Mouse (Mus musculus): Measurements from ENCODE around the gene Eif2b1.
"Not testable (repeated sequence)": the region's sequence is repeated elsewhere in the genome, so short reads cannot be mapped to it uniquely, and the experiment has no call there.

The Eif2b1 gene

GRCm38 (mm10) chr5:124578633-124579317 lies at the start of gene Eif2b1, which contains the start of gene Gtf2h3:
Gene Eif2b1, minus strand, starts transcription at chr5:124579131.
Gene Gtf2h3, plus strand, starts transcription at chr5:124579140.
- DNase-seq (ENCODE audit: extremely low read depth, low read depth): peak; percentile 72

- no peak for DNase-seq (ENCODE audit: extremely low read depth, low read depth)
Observed at GRCm38 (mm10) chr5:124624291-124624690, 45.4 kb upstream of the Eif2b1 start.

DNA sequence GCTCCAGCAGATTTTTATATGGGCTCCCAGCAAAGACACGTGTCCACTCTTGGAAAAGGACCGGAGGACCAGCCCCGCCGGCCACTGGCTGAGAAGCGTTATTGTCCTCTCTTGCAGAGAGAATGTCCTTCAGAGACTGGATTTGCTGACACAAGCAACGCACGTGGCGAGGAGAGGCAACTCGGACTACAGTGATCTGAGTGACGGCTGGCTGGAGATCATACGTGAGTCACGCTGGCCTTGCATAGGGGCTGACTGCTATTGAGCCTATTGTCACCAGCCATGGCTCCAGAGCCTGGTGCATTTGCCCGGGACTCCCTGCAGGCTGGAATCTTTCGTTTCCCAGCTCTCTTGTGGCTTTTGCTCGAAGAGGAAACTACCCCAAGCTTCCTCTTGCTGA lies 44.0 kb upstream of the Eif2b1 start:
- no peak for DNase-seq (ENCODE audit: extremely low read depth, low read depth)

DNA sequence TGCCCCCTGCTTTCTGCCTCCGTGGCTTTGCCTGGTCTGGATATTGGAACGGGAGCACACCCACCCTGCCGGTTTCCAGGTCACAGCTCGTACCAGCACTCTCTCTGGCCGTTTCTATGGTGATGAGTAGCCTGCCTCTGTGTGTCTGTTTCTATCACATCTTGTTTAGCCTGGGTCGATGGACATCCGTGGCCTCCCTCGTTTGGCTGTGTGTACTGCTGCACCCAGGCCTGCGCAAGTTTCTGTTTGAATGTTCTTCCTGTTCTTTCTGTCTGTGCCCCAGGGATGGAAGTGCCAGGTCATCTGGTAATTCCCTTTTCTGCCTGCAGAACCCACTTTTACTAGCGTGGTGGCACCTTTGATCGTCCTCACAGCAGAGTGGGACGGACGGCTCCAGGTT lies 42.4 kb upstream of the Eif2b1 start:
- DNase-seq (ENCODE audit: extremely low read depth, low read depth): no peak

DNA sequence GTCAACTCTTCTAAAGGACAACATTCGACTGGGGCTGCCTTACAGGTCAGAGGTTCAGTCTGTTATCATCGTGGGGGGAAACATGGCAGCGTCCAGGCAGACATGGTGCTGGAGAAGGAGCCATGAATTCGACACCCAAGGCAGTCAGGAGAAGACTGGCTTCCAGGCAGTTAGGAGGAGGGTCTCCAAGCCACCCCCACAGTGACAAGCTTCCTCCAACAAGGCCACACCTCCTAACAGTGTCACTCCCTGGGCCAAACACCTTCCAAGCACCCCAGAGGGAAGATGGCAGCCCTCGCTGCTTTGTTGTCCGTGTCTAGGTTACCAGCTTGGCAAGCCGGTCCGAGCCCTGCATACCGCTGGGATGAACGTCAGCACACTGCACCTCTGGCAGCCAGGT lies 39.8 kb upstream of the Eif2b1 start:
- DNase-seq (ENCODE audit: extremely low read depth, low read depth): no peak

DNA sequence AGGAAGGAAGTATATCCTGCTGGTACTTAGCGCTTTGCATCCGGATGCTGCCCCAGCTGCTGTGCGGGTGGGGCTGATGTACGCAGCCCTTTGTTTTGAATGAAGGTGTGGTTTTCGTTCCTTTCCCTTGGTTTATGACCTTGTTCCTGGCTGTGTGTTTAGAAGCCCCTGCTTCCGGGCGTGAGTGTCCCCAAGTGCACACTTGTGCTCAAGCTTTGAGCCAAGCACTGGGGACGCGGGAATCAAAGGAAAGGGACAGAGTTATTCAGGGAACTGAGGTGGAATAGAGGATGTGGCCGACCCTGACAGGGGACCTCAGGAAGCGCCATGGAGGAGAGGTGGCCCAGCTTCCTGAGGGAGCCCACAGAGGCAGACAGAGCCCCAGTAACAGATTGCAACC lies 35.8 kb upstream of the Eif2b1 start:
- no peak for DNase-seq (ENCODE audit: extremely low read depth, low read depth)

- peak; percentile 57 for DNase-seq (ENCODE audit: extremely low read depth, low read depth)
Observed at GRCm38 (mm10) chr5:124610965-124611364, 32.0 kb upstream of the Eif2b1 start.

GRCm38 (mm10) chr5:124605041-124605622 lies 26.2 kb upstream of the Eif2b1 start:
- no peak for DNase-seq (ENCODE audit: extremely low read depth, low read depth)

DNA sequence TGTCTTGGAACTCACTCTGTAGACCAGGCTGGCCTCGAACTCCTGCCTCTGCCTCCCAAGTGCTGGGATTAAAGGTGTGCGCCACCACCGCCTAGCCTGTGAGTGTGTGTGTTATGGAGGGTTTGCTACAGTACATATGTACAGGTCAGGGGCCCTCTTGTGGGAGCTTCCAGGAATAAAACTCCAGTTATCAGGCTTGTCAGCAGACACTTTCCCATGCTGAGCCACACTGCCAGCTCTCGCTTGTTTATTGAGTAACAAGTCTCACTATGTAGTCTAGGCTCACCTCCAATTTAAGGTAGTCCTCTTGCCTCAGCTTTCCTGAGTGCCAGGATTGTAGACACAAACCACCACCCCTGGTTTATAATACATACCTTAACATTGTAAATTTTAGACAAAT lies 25.4 kb upstream of the Eif2b1 start:
- no peak for DNase-seq (ENCODE audit: extremely low read depth, low read depth)

DNA sequence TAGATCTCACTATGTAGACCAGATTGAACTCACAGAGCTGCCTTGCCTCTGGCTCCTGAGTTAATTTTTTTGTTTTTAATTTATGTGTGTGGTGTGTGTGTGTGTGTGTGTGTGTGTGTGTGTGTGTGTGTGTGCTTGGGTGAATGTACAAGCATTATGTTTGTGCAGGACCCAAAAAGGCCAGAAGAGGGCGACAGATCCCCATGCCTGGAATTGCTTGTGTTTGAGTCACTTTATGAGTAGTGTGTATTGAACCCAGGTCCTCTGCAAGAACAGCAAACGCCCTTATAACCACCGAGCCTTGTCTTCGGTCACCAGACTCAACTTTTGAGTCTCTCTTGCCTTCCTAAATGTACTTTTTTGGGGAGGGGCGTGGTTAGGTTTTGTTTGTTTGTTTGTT lies 23.4 kb upstream of the Eif2b1 start:
- peak; percentile 57 for DNase-seq (ENCODE audit: extremely low read depth, low read depth)

GRCm38 (mm10) chr5:124599726-124600125 lies 20.8 kb upstream of the Eif2b1 start:
- DNase-seq (ENCODE audit: extremely low read depth, low read depth): not testable (repeated sequence)

DNA sequence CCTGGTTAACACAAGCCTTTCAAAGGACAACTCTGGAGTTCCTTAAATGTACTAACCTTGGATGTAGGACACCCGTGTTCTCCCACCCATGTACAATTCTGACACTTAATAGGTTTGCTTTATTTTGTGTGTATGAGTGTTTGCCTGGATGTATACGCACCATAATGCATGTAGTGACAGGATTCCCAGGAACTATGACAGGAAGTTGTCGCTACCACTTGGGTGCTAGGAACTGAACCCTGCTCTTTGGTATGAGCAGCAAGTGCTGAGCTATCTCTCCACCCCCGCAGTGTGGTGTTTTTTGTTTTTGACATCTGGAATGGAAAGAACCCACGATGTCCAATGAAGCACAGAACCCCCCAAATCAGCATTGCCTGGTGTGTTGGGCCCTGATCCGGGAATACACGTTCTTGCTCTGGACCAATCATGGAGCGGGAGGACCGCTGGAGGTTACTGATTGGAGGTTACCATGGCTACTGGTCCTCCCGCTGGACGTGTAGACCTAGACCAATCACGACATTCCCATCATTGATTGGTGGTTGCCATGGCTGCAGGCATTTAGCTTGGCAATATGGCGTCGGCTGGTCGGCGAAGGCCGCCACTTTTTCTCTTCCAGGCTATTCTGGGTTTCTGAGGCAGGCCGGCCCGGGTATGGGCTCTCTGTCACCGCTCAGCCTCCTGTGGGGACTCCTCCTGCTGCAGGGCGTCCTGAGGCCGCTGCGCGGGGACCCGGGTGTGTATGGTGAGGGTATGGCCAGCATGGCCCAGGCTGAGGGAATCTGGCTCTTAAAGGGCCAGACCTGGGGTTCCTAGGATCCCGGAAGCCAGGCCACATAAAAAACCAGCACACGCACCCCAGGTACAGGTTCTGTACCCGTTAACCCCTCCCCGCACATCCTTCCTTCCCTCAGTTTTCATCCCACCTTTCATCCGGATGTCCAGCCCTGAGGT lies 19.6 kb upstream of the Eif2b1 start:
- DNase-seq (ENCODE audit: extremely low read depth, low read depth): no peak

DNA sequence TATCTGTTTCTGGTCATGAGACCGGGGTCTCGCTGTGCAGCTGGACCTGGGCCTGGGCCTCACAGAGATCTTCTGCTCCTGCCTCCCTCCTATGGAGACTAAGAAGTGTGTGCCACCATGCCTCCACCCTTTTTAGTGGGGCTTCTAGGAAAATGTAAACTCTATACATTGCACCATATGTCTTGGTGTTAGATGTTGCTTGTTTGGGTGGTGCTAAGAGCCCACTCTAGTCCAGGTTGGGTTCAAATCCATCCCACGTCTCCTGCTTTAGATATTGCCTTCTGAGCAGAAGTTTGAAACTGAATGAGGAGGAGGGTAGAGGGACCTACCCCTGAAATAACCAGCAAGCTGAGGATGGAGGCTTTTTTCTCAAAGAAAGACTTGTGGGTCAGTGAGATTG lies 13.8 kb upstream of the Eif2b1 start:
- no peak for DNase-seq (ENCODE audit: extremely low read depth, low read depth)

DNA sequence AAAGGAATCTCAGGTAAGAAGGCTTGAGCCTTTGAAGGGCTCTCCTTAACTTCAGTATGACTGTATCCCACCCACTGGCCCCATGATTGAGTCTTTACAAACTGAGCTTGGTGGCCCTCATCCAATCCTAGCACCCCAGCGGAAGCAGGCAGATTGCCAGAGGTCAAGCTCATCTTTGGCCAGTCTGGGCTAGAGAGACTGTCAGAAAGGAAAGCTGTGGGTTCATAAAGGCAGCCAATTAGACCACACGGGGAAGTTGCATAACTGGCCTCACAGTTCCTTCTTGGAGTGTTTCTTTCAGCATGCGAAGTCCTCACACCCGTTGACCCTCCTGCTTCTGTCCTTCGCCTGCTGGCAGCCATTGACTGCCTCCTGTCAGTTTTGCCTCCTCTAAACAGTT lies 3.6 kb upstream of the Eif2b1 start:
- DNase-seq (ENCODE audit: extremely low read depth, low read depth): no peak

DNA sequence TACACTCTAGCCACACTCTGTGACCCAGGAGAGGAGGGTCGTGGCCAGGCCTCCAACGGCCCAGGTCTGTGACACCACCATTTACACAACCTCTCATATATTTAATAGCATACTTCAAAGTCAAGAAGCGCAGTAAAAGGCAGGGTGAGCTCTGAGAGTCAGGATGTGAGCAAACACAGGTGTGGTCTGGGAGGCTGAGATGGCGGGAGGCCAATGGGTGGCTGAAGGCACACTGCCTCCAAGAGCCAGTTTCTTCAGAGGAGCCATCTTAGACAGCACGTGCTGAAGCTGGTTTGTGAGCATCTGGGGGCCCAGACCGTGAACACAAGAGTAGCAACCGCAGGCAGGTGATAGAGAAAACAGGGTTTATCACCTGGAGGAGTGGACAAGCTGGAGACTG lies 3.5 kb downstream of the Eif2b1 start:
- DNase-seq (ENCODE audit: extremely low read depth, low read depth): no peak

- no peak for DNase-seq (ENCODE audit: extremely low read depth, low read depth)
Observed at GRCm38 (mm10) chr5:124571068-124571467, 7.9 kb downstream of the Eif2b1 start.

DNA sequence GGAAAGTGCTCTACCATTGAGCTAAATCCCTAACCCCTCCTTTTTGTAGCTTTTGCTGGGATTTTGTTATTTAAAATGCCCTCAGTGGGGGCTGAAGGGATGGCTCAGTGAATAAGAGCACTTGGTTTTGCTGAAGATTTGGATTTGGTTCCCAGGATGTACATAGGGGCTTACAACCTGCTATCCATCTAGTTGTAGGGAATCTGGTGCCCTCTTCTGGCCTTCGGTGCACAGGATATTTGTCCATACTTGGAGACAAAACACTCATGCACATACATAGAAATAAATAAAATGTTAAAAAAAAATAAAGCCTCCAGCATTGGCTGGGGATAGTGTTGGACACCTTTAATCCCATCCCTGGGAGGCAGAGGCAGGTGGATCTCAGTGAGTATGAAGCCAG lies 23.8 kb downstream of the Eif2b1 start:
- no peak for DNase-seq (ENCODE audit: extremely low read depth, low read depth)

- DNase-seq (ENCODE audit: extremely low read depth, low read depth): no peak
Observed at GRCm38 (mm10) chr5:124553607-124554006, 25.3 kb downstream of the Eif2b1 start.

GRCm38 (mm10) chr5:124552558-124553307 lies 26.2 kb downstream of the Eif2b1 start, which contains the start of gene Ddx55:
Gene Ddx55, plus strand, starts transcription at chr5:124552864.
- peak; percentile 88 for DNase-seq (ENCODE audit: extremely low read depth, low read depth)

- DNase-seq (ENCODE audit: extremely low read depth, low read depth): no peak
Observed at GRCm38 (mm10) chr5:124552094-124552472, 26.8 kb downstream of the Eif2b1 start.

DNA sequence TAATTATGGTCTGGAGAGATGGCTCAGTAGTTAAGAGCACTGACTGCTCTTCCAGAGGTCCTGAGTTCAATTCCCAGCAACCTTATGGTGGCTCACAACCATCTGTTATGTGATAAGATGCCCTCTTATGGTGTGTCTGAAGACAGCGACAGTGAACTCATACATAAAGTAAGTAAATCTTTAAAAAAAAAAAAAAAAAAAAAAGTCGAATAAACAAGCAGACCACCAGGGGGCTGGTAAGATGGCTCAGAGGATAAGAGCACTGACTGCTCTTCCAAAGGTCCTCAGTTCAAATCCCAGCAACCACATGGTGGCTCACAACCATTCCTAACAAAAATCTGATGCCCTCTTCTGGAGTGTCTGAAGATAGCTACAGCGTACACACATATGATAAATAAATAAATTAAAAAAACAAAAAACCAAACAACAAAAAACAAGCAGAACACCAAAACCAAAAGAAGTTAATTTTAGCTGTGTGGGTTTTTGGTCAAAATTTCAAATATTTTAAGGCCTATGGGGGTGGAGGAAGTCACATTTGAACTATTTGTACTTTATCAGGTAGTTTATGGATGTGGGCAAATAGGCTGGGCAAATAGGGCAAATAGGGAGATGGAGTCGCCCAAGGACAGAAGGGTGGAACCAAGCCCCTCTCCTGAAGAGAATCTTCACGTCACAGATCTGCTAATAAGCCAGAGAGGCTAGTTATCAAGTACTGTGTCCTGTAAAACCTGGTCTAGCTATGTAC lies 27.4 kb downstream of the Eif2b1 start:
- not testable (repeated sequence) for DNase-seq (ENCODE audit: extremely low read depth, low read depth)
